Mouse (Mus musculus): Measurements from ENCODE around the gene 2510002D24Rik. TPM values are rescaled to one million over a fixed set of nuclear protein-coding genes. Genes with fewer than 3 reads are reported as not detected.
"Not testable (repeated sequence)": the region's sequence is repeated elsewhere in the genome, so short reads cannot be mapped to it uniquely, and the experiment has no call there.

The 2510002D24Rik gene
- polyA plus RNA-seq, 1 experiment: 44.9 TPM

DNA sequence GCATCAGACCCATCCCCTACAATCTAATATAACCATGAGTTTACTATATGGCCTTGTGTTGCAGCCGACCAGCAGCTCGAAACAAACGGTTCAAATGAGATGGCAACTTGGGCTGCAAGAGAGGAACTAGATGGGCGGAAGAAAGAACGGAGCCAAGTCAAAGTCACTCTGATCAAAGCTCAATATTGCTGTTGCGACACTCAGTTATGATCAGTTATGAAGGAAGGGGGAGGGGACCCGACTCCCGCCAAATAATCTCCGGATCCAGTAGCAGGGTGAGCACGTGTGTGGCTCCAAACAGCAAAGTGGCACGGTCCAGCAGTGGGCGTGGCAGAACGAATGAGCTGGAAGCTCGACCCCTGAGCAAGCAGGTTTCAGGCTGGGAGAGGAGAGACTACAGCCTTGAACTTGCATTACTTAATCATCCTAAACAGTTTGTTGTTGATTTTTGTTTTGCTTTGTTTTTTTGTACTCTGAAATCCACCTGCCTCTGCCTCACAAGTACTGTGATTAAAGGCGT is 10.0 kb downstream of the 2510002D24Rik start:
- no peak for DNase-seq (ENCODE audit: low read depth in 1 of 2, low spot score in 2 of 2)
- no peaks in the 10 kb centered on the region for H3K36me3 ChIP-seq (ENCODE audit: control insufficient read depth, insufficient read depth, low read length)
- no peak overlapping the region for H3K4me3 ChIP-seq (ENCODE audit: extremely low read depth, insufficient read depth, insufficient read length)
- no peaks in the 10 kb centered on the region for H3K27me3 ChIP-seq (ENCODE audit: control insufficient read depth, insufficient read depth, low read length)
- WGBS: 92% methylated on average over 15 of the region's 15 CpGs
- no peak for TF ChIP-seq POLR2A (IDR thresholded peaks at IDR 0.05; ENCODE audit: low read depth, low read length)
- no peak for TF ChIP-seq CTCF (IDR thresholded peaks at IDR 0.05; ENCODE audit: extremely low read depth, insufficient read depth, insufficient read length, insufficient replicate concordance)
- H3K27ac ChIP-seq (ENCODE audit: insufficient read depth, low read length): no peak overlapping the region
- no peaks in the 10 kb centered on the region for H3K4me1 ChIP-seq (ENCODE audit: control insufficient read depth, insufficient read depth, insufficient read length)

DNA sequence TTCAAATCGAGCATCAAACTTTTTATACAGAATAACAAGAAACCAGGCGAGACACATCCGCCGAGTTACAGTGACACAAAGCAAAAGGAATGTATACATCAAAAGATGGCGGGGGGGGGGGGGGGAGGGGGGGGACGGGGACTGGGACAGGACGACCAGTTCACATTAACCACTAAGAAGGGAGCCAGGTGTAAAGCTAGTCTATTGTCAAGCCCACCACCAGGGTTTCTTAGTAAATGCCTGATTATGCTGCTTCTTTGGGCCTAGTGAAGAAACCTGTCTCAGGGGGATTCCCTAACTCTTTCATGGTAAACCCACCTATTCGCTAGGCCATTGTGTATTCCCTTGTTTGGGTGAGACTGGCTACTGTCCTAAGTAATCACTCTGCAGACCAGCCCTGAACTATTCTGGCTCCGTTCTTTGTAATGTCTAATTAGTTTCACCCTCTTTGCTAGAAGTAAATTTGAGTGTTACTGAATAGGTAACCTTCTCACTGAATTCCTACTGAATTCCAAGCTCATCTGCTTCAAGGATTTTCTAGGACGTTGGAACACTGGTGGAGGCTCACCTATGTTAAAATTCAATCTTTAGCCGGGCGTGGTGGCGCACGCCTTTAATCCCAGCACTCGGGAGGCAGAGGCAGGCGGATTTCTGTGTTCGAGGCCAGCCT is 13.3 kb downstream of the 2510002D24Rik start:
- H3K27ac ChIP-seq (ENCODE audit: insufficient read depth, low read length); H3K27me3 ChIP-seq (ENCODE audit: control insufficient read depth, insufficient read depth, low read length); H3K4me3 ChIP-seq (ENCODE audit: extremely low read depth, insufficient read depth, insufficient read length); H3K36me3 ChIP-seq (ENCODE audit: control insufficient read depth, insufficient read depth, low read length); DNase-seq (ENCODE audit: low read depth in 1 of 2, low spot score in 2 of 2); H3K4me1 ChIP-seq (ENCODE audit: control insufficient read depth, insufficient read depth, insufficient read length): not testable (repeated sequence)
- 89% methylated on average over 16 of the region's 17 CpGs for WGBS

DNA sequence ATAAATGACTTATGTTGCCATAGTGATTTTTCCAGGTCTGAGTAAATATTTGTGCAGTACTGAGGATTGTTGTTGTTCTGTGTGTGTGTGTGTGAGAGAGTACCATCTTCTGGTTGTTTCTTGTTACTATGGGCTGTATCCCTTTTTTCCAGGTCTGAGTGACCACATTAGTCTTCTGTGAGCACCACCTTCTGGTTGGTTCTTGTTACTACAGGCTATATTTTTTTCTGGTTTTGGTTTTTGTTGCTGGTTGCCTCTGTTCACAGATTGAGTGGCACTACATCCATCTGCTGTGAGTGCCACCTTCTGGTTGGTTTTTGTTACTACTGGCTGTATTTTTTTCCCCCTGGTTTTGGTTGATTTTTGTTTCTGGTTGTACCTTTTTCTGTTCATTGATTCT is 22.2 kb downstream of the 2510002D24Rik start:
- DNase-seq (ENCODE audit: low read depth in 1 of 2, low spot score in 2 of 2): peak in 1 of 2 experiments; percentile 38

GRCm38 (mm10) chr16:18860186-18860585 is 23.8 kb downstream of the 2510002D24Rik start:
- no peak for DNase-seq (ENCODE audit: low read depth in 1 of 2, low spot score in 2 of 2)
- Histone ChIP-seq H3K27ac (ENCODE audit: insufficient read depth, low read length) (no peak overlapping the region), H3K27me3 (ENCODE audit: control insufficient read depth, insufficient read depth, low read length) (no peaks in the 10 kb centered on the region), H3K4me3 (ENCODE audit: extremely low read depth, insufficient read depth, insufficient read length) (no peak overlapping the region), H3K36me3 (ENCODE audit: control insufficient read depth, insufficient read depth, low read length) (no peaks in the 10 kb centered on the region), H3K4me1 (ENCODE audit: control insufficient read depth, insufficient read depth, insufficient read length) (no peaks in the 10 kb centered on the region)
- TF ChIP-seq CTCF (IDR thresholded peaks at IDR 0.05; ENCODE audit: extremely low read depth, insufficient read depth, insufficient read length, insufficient replicate concordance): no peak
- no peak for TF ChIP-seq POLR2A (IDR thresholded peaks at IDR 0.05; ENCODE audit: low read depth, low read length)
- WGBS: 74% methylated on average over 1 of the region's 1 CpGs

More for the DNA sequence above, 22.2 kb downstream of the 2510002D24Rik start:
- no peak for TF ChIP-seq CTCF (IDR thresholded peaks at IDR 0.05; ENCODE audit: extremely low read depth, insufficient read depth, insufficient read length, insufficient replicate concordance)
- no peak for TF ChIP-seq POLR2A (IDR thresholded peaks at IDR 0.05; ENCODE audit: low read depth, low read length)
- Histone ChIP-seq H3K27me3 (ENCODE audit: control insufficient read depth, insufficient read depth, low read length) (no peaks in the 10 kb centered on the region), H3K4me1 (ENCODE audit: control insufficient read depth, insufficient read depth, insufficient read length) (no peaks in the 10 kb centered on the region), H3K36me3 (ENCODE audit: control insufficient read depth, insufficient read depth, low read length) (no peaks in the 10 kb centered on the region), H3K4me3 (ENCODE audit: extremely low read depth, insufficient read depth, insufficient read length) (no peak overlapping the region), H3K27ac (ENCODE audit: insufficient read depth, low read length) (no peak overlapping the region)

DNA sequence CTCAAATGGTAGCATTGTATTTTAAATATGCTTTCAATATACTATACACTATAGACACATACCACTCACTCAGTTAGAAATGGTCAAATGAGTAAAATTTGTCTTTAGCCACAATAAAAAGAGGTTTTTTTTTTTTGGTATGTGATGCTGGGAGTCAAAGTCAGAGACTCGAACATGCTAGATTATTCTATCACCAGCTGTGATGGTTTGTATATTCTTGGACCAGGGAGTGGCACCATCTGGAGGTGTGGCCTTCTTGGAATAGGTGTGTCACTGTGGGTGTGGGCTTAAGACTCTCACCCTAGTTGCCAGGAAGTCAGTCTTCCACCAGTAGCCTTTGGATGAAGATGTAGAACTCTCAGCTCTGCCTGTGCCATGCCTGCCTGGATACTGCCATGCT is 34.1 kb downstream of the 2510002D24Rik start:
- H3K4me1 ChIP-seq (ENCODE audit: control insufficient read depth, insufficient read depth, insufficient read length); DNase-seq (ENCODE audit: low read depth in 1 of 2, low spot score in 2 of 2); H3K27me3 ChIP-seq (ENCODE audit: control insufficient read depth, insufficient read depth, low read length); H3K4me3 ChIP-seq (ENCODE audit: extremely low read depth, insufficient read depth, insufficient read length); H3K27ac ChIP-seq (ENCODE audit: insufficient read depth, low read length): not testable (repeated sequence)
- 93% methylated on average over 1 of the region's 1 CpGs for WGBS
- peaks cover 23% of the 10 kb centered on the region for H3K36me3 ChIP-seq (ENCODE audit: control insufficient read depth, insufficient read depth, low read length)

GRCm38 (mm10) chr16:18876091-18876441 is 39.7 kb downstream of the 2510002D24Rik start:
- WGBS: under 1% methylated on average over 17 of the region's 17 CpGs
- no peak for DNase-seq (ENCODE audit: low read depth in 1 of 2, low spot score in 2 of 2)
- Histone ChIP-seq H3K4me1 (ENCODE audit: control insufficient read depth, insufficient read depth, insufficient read length) (peaks cover 3% of the 10 kb centered on the region; the same call in 1 of the 2 replicates), H3K27ac (ENCODE audit: insufficient read depth, low read length) (peak overlapping the region; percentile 57), H3K27me3 (ENCODE audit: control insufficient read depth, insufficient read depth, low read length) (no peaks in the 10 kb centered on the region), H3K36me3 (ENCODE audit: control insufficient read depth, insufficient read depth, low read length) (peaks cover 21% of the 10 kb centered on the region), H3K4me3 (ENCODE audit: extremely low read depth, insufficient read depth, insufficient read length) (peak overlapping the region; percentile 100)
- no peak for TF ChIP-seq POLR2A (IDR thresholded peaks at IDR 0.05; ENCODE audit: low read depth, low read length)
- TF ChIP-seq CTCF (IDR thresholded peaks at IDR 0.05; ENCODE audit: extremely low read depth, insufficient read depth, insufficient read length, insufficient replicate concordance): no peak

- TF ChIP-seq POLR2A (IDR thresholded peaks at IDR 0.05; ENCODE audit: low read depth, low read length) (peak; percentile 40), CTCF (IDR thresholded peaks at IDR 0.05; ENCODE audit: extremely low read depth, insufficient read depth, insufficient read length, insufficient replicate concordance) (no peak)
- H3K4me1 ChIP-seq (ENCODE audit: control insufficient read depth, insufficient read depth, insufficient read length): peaks cover 3% of the 10 kb centered on the region; the same call in 1 of the 2 replicates
- H3K4me3 ChIP-seq (ENCODE audit: extremely low read depth, insufficient read depth, insufficient read length): peak within 1 kb of the TSS; percentile 100
- no peaks in the 10 kb centered on the region for H3K27me3 ChIP-seq (ENCODE audit: control insufficient read depth, insufficient read depth, low read length)
- DNase-seq (ENCODE audit: low read depth in 1 of 2, low spot score in 2 of 2): peak; percentile 83 to 92
- H3K27ac ChIP-seq (ENCODE audit: insufficient read depth, low read length): peak within 1 kb of the TSS; percentile 98
- H3K36me3 ChIP-seq (ENCODE audit: control insufficient read depth, insufficient read depth, low read length): peaks cover 15% of the 10 kb centered on the region
- WGBS: under 1% methylated on average over 87 of the region's 93 CpGs
These were observed 40.3 kb downstream of the 2510002D24Rik start, which contains the start of the genes Mrpl40 and Hira for GRCm38 (mm10) chr16:18876442-18877308. Gene Mrpl40, minus strand, starts transcription at chr16:18876862. Gene Hira, plus strand, starts transcription at chr16:18877037.

Data from spleen, adult 2 months (tissue).